Mouse (Mus musculus): ENCODE data around the gene Slit3. TPM values are rescaled to one million over a fixed set of nuclear protein-coding genes. Genes with fewer than 3 reads are reported as not detected.

The Slit3 gene
- polyA plus RNA-seq, 2 experiments = 32.9 to 33.0 TPM

DNA sequence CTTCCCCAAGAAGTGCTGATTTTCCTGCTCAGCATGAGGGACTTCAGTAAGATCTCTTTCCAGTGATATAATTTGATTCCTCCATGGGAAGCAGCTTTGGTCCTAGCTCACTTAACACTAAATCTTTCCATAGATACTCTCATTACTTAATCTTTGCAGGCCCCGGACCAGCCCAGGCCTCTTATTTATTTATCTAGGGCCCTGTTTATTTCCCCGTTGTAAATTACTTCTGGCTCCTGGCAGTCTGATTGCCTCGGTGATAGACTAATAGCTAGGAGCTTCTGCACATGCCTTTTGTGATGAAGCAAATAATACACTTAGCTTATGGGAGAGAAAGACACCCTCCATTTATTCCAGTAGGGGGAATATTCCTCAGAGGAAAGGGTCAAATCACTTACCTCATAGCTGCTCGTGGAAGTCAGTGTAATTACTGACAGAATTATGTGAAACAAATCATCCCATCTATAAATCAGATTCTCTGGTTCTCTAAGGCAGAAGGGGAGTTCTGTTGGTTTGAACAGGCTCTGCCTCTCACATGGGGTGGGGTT, 129.9 kb downstream of the Slit3 start:
- Histone ChIP-seq H3K9me3 (ENCODE audit: control insufficient read depth, low read length) (no peaks in the 10 kb centered on the region), H3K4me3 (replicated peaks; ENCODE audit: low read length) (no peak overlapping the region), H3K4me2 (replicated peaks; ENCODE audit: low read depth, low read length, severe bottlenecking) (no peak overlapping the region), H3K36me3 (ENCODE audit: control insufficient read depth, insufficient read depth, low read length) (no peaks in the 10 kb centered on the region), H3K27me3 (ENCODE audit: control insufficient read depth, insufficient read depth, low read length) (no peaks in the 10 kb centered on the region), H3K4me1 (ENCODE audit: control insufficient read depth, insufficient read depth, low read length) (peaks cover 23% of the 10 kb centered on the region), H3K27ac (replicated peaks; ENCODE audit: low read depth, low read length) (no peak overlapping the region), H3K9ac (ENCODE audit: low read depth, low read length, severe bottlenecking) (no peak overlapping the region)
- no peak for ATAC-seq (ENCODE audit: low FRiP score, low read depth)
- DNase-seq (ENCODE audit: low spot score) = no peak
- TF ChIP-seq POLR2A (IDR thresholded peaks at IDR 0.05; ENCODE audit: borderline replicate concordance, extremely low read depth, insufficient read depth, insufficient read length) = no peak
- WGBS = 19% methylated on average over 4 of the region's 4 CpGs

DNA sequence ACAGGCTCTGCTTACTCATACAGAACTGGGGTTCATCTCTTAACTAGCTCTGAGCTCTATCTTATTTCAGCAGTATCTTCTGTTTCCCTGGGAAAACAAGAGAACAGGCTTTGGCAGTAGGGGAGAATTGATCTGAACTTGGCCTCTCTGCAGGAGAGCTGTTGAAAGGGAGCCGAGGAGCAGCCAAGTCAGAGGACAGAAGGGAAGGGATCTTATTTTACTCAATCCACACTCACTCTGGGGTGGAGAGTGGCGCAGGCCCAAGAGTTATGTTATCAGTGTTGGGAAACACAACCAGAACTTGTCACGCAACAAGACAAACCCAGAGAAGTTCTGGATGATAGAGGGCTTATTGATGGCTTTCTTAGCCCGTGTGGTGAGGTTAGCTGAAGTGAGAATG, 130.9 kb downstream of the Slit3 start:
- Histone ChIP-seq H3K36me3 (ENCODE audit: control insufficient read depth, insufficient read depth, low read length) (no peaks in the 10 kb centered on the region), H3K27ac (replicated peaks; ENCODE audit: low read depth, low read length) (no peak overlapping the region), H3K9me3 (ENCODE audit: control insufficient read depth, low read length) (no peaks in the 10 kb centered on the region), H3K4me1 (ENCODE audit: control insufficient read depth, insufficient read depth, low read length) (peaks cover 22% of the 10 kb centered on the region), H3K27me3 (ENCODE audit: control insufficient read depth, insufficient read depth, low read length) (no peaks in the 10 kb centered on the region), H3K4me3 (replicated peaks; ENCODE audit: low read length) (no peak overlapping the region), H3K9ac (ENCODE audit: low read depth, low read length, severe bottlenecking) (no peak overlapping the region), H3K4me2 (replicated peaks; ENCODE audit: low read depth, low read length, severe bottlenecking) (no peak overlapping the region)
- WGBS = 91% methylated on average over 4 of the region's 4 CpGs
- DNase-seq (ENCODE audit: low spot score) = no peak
- no peak for ATAC-seq (ENCODE audit: low FRiP score, low read depth)
- no peak for TF ChIP-seq POLR2A (IDR thresholded peaks at IDR 0.05; ENCODE audit: borderline replicate concordance, extremely low read depth, insufficient read depth, insufficient read length)

DNA sequence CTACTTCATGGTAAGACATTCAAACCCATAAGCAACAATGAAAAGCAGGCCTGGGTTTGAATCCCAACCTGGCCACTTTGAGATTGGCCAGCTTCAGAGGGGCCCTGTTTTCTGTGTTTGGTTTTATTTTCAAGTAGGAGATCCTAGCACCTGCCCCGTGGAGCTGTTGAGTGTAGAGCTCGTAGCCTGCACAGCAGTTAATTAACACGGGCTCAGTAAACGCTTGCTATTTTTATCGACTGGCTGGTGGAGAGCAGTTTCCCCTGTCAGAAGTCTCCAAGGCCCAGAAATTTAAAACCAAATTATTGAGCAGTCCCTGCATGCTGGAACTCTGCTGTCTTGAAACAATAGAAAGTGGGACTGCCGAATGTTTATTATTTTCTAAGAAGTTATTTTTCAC, 136.3 kb downstream of the Slit3 start:
- Histone ChIP-seq H3K36me3 (ENCODE audit: control insufficient read depth, insufficient read depth, low read length) (no peaks in the 10 kb centered on the region), H3K27me3 (ENCODE audit: control insufficient read depth, insufficient read depth, low read length) (no peaks in the 10 kb centered on the region), H3K9ac (ENCODE audit: low read depth, low read length, severe bottlenecking) (no peak overlapping the region), H3K9me3 (ENCODE audit: control insufficient read depth, low read length) (no peaks in the 10 kb centered on the region), H3K27ac (replicated peaks; ENCODE audit: low read depth, low read length) (no peak overlapping the region), H3K4me3 (replicated peaks; ENCODE audit: low read length) (no peak overlapping the region), H3K4me1 (ENCODE audit: control insufficient read depth, insufficient read depth, low read length) (peaks cover 16% of the 10 kb centered on the region), H3K4me2 (replicated peaks; ENCODE audit: low read depth, low read length, severe bottlenecking) (no peak overlapping the region)
- DNase-seq (ENCODE audit: low spot score) (no peak), ATAC-seq (ENCODE audit: low FRiP score, low read depth) (no peak)
- 15% methylated on average over 6 of the region's 6 CpGs for WGBS
- no peak for TF ChIP-seq POLR2A (IDR thresholded peaks at IDR 0.05; ENCODE audit: borderline replicate concordance, extremely low read depth, insufficient read depth, insufficient read length)

DNA sequence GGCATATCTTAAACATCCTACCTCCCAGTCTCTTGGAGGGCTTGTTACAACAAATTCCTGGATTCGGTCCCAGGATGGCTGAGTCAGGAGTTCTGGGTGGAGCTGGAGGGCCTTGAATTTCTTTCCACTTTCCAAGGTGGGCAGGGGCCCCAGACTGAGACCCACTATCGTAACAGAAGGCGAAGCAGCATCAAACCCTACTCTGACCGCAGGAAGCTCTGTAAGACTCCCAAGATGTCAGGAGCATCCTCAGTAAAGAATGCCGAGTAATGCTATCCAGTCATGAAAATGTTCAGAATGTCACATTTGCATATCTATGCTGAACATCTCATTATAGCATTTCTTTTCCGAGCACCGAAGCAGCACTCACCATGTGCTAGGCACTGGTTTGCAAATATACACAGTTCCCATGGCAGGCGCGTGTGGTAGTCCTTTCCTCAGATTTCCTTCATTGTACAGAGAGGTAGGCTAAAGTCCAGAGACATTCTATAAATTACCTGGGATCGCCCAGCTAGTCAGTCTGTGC, 140.6 kb downstream of the Slit3 start:
- no peak for TF ChIP-seq POLR2A (IDR thresholded peaks at IDR 0.05; ENCODE audit: borderline replicate concordance, extremely low read depth, insufficient read depth, insufficient read length)
- Histone ChIP-seq H3K4me1 (ENCODE audit: control insufficient read depth, insufficient read depth, low read length) (peaks cover 15% of the 10 kb centered on the region), H3K27me3 (ENCODE audit: control insufficient read depth, insufficient read depth, low read length) (no peaks in the 10 kb centered on the region), H3K9ac (ENCODE audit: low read depth, low read length, severe bottlenecking) (no peak overlapping the region), H3K4me3 (replicated peaks; ENCODE audit: low read length) (no peak overlapping the region), H3K4me2 (replicated peaks; ENCODE audit: low read depth, low read length, severe bottlenecking) (no peak overlapping the region), H3K27ac (replicated peaks; ENCODE audit: low read depth, low read length) (no peak overlapping the region), H3K9me3 (ENCODE audit: control insufficient read depth, low read length) (no peaks in the 10 kb centered on the region), H3K36me3 (ENCODE audit: control insufficient read depth, insufficient read depth, low read length) (no peaks in the 10 kb centered on the region)
- no peak for ATAC-seq (ENCODE audit: low FRiP score, low read depth)
- 89% methylated on average over 10 of the region's 10 CpGs for WGBS
- DNase-seq (ENCODE audit: low spot score) = no peak

GRCm38 (mm10) chr11:35262289-35262941, 141.4 kb downstream of the Slit3 start:
- H3K36me3 ChIP-seq (ENCODE audit: control insufficient read depth, insufficient read depth, low read length) = no peaks in the 10 kb centered on the region
- H3K9me3 ChIP-seq (ENCODE audit: control insufficient read depth, low read length) = no peaks in the 10 kb centered on the region
- H3K4me2 ChIP-seq (replicated peaks; ENCODE audit: low read depth, low read length, severe bottlenecking) = no peak overlapping the region
- 77% methylated on average over 12 of the region's 12 CpGs for WGBS
- H3K9ac ChIP-seq (ENCODE audit: low read depth, low read length, severe bottlenecking) = no peak overlapping the region
- H3K4me1 ChIP-seq (ENCODE audit: control insufficient read depth, insufficient read depth, low read length) = peaks cover 8% of the 10 kb centered on the region
- no peaks in the 10 kb centered on the region for H3K27me3 ChIP-seq (ENCODE audit: control insufficient read depth, insufficient read depth, low read length)
- TF ChIP-seq POLR2A (IDR thresholded peaks at IDR 0.05; ENCODE audit: borderline replicate concordance, extremely low read depth, insufficient read depth, insufficient read length) = no peak
- DNase-seq (ENCODE audit: low spot score) (no peak), ATAC-seq (ENCODE audit: low FRiP score, low read depth) (no peak)
- no peak overlapping the region for H3K27ac ChIP-seq (replicated peaks; ENCODE audit: low read depth, low read length)
- H3K4me3 ChIP-seq (replicated peaks; ENCODE audit: low read length) = no peak overlapping the region

Measured in limb, embryonic 14.5 days (tissue).